Mouse (Mus musculus) embryo, embryonic 10.5 days (tissue): ENCODE measurements around the gene Hsd11b1.

Experiments
- DNase-seq: peaks from one replicate; pipeline ENCODE4 v3.0.0-alpha.2; 2015; ENCODE audit warnings: low spot score

The Hsd11b1 gene

DNA sequence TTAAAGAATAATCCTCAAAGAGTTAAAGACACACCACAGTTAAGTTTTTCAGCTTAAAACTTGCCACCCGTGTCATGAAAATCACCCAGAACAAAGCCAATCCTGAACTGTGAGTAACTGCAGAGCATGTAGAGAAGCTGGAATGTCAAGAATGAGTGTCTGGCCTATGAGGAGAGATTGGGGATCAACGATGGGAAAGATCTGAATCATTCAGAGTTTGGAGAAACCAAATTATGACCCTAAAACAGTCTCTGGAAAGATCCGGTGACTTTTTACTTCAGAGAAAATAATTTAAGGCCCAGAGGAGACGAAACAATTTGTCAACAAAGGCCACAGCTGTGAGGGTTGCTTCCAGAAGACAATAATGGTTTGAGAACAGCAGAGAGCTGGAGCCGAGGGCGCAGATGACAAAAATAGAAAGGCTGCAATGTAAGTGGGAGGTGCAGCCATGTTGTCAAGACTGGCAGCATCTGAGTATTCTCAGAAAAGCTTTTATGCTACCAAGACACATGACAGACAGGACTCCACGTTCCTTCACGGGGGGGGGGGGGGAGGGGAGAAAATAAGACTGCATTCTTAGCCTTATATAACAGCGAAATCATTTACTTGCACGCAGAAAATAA is 20.2 kb downstream of the Hsd11b1 start:
- DNase-seq: no peak

DNA sequence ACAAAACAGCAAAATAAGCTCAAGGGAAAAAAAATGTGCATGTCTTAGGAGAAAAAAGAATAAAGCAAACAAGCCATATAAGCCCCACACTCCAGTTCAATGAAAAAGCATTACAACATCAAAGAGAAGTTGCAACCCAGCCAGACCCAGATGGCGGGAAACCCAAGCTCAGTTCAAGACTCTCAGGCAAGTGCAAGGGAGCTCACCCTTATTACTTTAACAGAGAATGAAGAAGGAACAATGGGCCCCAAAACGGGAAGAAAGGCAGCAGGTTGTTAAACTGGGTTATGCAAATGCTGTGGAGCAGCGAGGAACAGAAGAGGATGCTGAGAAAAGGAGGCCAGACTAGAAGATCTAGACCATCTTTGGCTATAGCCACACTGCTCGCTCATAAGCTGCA is 21.0 kb downstream of the Hsd11b1 start:
- no peak for DNase-seq

DNA sequence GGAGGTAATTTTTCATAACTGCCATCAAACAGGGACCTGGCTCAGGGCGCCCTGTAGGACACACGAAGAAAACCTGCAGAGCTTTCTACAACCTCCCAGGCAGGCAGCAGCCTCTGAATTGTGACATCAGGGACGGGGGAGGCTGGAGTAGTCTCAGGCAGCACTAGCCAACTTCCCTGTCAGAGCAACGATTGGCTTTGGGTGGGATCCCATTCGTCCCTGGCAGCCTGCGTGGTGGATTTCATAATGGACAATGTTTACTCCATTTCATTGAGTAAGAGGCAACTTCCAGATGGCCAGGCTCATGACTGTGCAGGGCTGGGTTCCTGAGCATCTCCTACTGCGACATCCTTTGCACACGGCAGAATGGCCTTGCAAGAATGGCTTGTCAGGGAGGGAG is 21.6 kb downstream of the Hsd11b1 start:
- no peak for DNase-seq

DNA sequence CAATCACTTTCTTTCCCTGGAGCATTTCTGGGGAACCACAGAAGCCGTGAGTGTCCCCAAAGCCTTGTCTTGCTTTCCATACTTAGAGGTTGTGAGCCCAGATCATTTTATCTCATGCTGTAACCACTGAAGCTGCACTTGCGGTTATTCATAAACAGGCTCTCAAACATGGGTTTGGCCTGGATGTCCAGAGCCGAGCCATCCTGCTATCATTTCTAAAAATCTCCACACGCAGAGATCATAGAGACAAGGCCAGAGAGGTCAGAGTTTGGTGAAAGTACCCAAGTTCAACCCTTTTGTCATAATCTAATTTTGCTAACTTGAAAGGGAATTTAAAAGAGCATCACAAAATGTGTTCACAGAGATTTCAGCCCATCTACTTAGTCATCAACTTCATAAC is 22.4 kb downstream of the Hsd11b1 start:
- no peak for DNase-seq

DNA sequence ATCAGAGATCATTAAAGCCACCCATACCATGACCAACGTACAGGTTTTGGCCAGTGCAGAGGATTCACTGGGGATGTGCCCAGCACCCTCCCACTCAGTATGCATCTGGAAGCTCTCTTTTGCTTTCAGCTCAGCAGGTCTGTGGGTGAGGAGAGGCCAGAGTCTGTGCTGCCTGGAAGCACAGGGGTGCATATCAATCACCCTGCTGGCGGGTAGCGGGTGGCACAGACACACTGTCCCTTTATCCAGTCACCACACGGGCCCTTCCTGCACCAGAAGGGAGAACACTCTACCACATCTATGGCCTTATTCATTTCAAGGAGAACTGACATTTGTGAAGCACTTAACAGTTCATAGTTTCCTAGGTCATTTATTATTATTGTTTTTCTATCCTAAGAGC is 25.4 kb downstream of the Hsd11b1 start:
- DNase-seq: no peak

DNA sequence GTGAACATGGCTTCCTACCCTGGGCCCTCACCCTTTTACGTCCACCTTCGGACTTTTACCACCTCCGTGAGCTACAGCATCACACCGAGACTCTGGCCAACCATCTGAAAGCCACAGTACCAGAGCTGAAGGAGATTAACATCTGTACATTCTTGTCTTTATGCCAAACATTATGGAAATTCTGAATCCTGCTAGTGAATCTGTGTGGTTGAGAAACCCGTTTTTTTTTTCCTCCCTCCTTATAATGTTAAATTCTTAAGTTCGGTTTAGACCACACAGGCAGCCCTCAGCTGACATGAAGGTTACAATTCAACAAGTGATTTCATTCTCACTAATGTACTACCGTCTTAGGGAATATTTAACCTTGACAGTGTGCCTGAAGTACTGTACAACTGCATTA is 28.9 kb downstream of the Hsd11b1 start:
- DNase-seq: no peak

DNA sequence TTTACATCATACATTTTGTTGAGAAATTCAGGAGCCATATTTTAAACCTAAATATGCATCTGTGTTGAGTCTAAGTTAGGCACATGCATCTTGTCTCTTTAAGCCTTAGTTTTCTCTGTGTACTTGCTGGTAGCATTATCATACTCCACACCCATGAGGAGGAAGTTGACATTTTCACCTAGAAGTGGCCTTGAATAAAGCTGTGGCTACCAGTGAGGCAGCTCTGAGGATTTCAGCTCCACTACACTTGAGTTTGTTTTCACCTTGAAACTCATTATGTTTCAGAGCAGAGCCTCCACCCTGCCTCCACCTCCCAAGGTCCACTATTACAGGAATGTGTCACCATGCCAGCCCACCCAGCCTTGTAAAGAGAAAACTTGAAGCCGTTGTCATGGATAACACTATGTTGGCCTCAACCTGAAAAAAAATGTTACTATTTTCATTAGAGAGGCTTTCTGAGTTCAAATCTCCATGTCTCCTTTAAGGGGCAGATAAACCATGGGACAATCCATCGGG is 29.7 kb downstream of the Hsd11b1 start:
- no peak for DNase-seq

DNA sequence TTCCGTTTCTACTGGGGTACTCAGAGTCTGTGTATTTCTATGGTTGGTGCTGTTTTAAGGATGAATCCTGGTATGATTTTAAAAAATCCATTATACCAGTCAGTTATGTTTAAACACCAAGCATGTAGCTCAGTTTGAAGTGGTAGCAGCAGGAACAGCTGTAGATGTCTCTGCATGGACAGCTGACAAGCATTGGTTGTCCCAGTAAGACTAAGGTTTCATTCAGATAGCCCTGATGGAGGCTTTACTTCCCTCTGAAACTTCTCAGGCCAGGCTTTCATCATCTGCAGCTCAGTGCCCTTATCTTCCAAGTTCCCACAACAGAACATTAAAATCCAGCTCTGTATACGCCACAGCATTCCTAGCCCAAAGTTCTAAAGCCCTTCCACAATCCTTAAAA is 31.1 kb downstream of the Hsd11b1 start:
- DNase-seq: no peak

DNA sequence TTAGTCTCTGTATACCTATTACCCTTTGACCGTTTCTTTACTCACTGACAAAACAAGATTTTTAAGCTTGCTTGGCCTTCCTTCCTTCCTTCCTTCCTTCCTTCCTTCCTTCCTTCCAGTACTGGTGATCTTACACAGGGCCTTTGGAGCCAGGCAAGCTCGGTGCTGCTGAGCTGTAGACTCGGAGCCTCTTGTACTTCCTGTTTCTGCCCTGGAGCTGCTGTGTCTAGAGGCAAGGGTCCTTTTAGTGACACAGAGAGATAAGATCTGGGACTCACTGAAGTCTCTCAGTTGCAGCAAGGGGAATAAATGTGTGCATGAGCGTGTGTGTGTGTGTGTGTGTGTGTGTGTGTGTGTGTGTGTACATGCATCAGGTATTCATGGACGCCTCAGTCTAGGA is 32.9 kb downstream of the Hsd11b1 start:
- DNase-seq: no peak

DNA sequence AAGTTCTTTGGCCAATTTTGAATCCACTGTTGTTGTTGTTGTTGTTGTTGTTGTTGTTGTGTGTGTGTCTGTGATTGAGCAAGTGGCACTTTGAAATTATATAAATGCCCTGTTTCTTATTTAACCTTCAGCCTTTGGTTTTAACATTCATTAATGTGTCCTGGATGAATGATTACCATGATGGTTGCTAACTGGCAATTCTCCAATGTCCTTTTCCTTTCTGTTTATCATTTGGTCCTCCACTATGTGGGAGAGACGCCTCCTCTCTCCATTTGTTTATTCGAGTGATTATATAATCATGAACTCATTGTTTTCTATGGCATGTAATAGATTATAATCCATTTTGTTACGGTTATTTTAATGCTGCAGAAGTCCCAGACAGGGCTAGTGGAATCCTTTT is 33.3 kb downstream of the Hsd11b1 start:
- DNase-seq: no peak

DNA sequence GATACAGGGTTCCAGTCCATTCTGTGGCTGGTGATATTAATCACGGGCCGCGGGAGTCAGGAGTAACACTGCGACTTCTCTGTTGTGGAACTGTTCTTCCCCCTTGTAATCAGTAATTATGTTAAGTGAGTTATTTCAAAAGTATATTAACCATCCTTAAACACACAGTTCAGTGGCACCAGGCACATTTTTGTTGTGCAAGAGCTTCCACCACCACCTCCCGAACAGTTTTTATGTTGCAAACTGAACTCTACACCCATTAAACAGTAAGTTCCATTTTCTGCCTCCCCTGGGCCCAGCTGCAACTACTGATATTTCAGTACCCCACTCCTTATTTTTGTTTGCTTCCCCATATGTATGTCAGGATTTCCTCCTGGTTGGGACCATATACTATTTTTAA is 34.3 kb downstream of the Hsd11b1 start:
- no peak for DNase-seq

DNA sequence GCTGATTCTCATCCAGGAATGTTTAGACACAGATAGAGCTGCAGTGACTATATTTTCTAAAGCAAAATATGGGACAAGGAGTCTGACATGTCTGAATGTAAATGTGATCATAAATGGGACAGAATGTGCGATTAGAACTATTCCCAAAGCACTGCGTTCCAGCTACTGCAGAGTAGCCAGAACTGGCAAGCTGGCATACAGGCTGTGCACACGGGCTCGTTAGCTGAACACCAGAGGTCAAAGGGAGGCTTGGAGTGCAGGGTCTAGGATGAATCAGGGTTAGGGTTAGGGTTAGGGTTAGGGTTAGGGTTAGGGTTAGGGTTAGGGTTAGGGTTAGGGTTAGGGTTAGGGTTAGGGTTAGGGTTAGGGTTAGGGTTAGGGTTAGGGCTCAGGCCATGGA is 36.3 kb downstream of the Hsd11b1 start:
- no peak for DNase-seq

DNA sequence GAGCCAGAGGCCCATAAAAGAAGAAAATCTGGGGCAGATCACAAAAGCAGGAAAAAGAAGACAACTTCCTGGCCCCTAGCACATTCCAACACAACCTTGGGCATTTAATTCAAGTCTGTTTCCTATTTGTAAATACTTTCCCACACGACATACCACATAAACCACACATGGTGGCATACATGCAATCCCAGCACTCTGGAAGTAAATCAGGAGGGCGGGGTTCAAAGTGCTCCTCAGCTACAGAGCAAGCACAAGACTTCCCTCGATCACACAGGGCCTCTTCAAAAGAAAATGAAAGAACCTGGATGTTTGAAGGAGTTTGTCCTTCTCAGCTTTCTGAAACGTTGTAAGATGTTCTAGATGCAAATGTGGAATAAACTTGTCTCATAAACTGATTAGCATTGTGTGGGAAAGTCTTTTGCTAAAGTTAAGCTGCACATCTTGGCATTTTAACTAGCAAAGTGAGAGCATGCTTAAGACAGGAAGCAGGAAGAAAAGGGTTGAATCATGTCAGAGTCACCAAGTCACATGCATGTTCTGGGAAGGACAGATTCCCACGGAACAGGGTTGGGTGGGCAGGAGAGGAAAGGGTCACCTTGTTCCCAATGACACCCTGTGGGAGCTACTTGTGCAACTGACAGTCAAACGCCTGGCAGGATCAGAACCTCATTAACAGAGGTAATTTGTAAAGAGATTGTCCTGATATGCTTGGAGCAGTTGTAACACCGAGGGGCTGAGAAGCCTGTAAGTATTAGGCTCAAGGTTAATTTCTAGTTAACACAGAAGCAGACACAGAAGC is 37.0 kb downstream of the Hsd11b1 start:
- DNase-seq: no peak

DNA sequence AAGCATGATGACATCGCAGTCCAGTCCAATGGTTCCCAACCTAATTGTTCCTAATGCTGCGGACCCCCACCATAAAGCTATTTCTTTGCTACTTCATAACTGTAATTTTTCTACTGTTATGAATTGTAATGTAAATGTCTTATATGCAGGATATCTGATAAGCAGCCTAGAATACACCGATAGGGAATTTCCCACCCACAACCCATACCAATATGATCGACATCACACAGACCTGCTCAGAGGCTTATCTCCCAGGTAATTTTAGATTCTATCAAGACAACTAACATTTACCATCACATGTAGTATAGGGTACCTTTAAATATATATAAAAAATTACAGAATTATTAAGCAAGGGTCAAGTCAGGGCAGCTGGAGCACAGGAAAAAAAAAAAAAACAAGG is 37.8 kb downstream of the Hsd11b1 start:
- DNase-seq: no peak

DNA sequence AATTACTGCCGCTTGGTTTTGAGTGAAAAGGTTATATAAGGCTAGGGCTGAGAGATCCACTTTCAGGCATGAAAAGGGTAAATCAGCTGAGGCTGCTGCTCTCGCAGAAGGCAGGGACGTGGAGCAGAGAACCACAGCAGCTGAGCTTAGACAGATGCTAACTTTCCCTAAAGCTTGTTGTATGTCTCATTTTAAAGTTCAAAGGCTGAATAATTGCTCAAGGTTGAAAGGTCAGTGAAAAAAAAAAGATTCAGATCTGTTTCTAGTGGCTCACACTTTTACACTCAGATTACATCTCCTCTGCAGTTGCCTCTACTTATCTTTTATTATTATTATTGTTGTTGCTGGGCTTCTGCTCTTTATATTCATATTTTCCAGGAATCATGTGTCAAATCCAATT is 38.3 kb downstream of the Hsd11b1 start:
- DNase-seq: peak; percentile 56

DNA sequence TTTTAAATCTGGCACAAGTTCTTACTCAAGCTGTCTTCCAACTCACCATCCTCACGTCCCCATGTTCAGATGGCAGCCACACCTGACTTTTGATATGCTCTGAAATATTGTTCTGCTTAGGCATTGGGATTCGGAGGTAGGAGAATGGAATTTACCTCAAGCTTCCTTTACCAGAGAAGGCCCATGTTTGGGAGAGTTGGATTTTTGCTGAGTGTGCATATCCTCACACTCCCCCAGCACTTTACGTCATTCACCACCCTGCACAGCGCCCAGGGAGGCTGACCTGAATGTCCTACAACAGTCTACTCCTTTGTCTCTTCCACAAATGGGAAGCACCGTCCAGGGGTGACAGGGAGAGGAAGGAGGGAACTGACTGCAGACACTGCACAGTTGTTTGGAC is 43.5 kb downstream of the Hsd11b1 start:
- DNase-seq: no peak

DNA sequence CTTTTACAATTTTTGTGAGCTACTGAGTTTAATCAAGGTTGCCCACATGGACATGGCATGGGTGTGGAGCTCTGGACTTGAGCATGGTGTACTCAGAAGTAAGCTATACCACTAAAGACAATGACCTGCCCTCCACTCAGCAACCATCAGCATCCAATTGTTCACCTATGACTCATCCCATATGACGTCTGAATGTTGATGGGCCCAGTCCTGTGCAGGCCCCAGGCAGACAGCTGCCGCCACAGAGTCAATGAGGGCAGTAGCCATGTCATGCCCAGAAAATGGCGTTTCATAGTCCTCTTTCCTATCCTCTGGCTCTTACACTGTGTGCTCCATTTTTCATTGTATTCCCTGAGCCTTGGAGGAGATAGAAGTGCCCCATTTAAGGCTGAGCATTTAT is 47.9 kb downstream of the Hsd11b1 start:
- DNase-seq: no peak

DNA sequence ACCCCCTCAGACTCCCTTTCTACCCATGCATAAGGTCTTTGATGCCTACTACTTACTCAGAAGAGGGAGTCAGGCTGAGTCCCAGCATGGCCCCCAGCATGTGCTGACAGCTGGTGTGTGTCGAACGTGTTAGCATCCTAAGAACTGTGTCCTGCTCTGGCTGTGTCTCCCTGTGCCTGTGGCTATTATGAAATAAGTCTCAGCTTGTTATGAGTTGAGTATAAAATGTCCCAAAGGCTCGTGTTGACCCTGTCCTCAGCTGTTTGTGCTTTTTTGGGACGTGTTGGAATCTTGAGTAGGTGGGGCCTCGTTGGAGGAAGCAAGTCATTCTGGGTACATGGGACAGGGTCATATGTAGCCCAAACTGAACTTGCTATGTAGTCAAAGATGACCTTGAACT is 49.8 kb downstream of the Hsd11b1 start:
- DNase-seq: no peak

DNA sequence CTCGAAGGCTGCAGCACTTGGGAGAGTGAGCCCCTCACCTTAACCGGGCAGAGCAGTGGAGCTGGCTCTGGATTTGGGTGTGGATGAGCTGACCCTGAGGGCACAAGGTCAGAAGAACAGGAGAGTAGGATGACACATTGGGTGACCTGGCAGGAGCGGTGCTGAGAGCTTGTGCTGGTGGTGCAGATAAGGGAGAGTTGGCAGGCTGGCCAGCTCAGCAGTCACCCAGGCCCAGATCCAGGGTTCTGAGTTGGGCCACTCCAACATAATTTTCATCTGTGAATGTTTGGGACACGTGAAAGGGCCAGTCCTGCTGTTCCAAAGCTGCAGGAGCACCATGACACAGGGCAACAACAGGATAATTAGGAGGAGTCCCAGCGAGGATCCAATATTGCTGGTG is 52.5 kb downstream of the Hsd11b1 start:
- no peak for DNase-seq

DNA sequence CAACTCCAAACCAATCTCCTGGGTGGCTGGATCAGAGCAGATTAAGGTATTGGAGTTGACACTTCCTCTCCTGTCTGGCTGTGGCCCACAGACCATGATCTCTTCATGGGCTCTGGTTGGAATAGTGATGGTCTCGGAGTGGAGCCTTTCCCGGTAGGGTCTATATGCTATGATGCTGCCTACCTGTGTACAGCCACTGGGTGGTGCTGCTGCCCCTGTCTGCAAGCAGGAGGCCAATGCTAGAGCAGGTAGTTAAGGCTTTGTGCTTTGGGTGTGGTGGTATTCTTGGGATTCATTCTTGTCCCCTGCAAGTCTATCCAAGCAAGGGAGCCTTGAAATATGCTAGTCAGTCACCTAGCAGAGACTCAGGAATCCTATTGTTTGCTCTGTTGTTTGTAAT is 55.7 kb downstream of the Hsd11b1 start:
- peak; percentile 43 for DNase-seq

DNA sequence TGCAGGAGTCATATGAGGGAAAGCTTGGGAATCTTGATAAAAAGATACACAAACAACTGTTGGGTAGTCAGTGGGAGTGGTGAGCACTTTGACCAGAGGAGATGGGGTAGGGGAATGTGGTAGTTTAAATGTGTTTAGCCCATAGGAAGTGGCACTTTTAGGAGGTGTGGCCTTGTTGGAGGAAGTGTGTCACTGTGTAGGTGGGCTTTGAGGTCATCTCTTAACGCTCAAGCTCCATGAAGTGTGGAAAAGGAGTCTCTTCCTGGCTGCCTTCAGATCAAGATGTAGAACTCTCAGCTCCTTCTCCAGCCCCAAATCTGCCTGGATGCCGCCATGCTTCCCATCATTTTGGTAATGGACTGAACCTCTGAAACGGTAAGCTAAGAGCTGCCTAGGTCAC is 56.4 kb downstream of the Hsd11b1 start, which contains the start of gene Lamb3:
Gene Lamb3, plus strand, starts transcription at position 197 of the 400 bp plus-strand sequence.
- DNase-seq: no peak

DNA sequence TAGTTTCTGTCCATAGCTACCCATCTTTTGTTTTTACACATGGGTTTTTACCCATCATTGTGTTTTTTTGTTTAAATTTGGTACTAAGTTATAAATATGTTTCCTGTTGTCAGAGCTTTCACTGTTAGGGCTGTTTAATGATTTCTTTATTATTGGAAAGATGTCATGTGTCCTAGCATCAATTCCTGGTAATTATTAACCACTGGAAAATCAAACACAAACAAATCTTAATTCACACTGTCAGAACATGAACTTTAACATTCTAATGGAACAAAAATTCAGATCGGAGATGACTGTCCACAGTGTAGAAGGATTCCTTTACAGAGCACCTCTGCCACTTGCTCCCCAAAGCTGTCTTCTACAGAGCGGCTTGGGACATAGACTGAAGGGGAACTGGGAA is 58.4 kb downstream of the Hsd11b1 start:
- DNase-seq: no peak

DNA sequence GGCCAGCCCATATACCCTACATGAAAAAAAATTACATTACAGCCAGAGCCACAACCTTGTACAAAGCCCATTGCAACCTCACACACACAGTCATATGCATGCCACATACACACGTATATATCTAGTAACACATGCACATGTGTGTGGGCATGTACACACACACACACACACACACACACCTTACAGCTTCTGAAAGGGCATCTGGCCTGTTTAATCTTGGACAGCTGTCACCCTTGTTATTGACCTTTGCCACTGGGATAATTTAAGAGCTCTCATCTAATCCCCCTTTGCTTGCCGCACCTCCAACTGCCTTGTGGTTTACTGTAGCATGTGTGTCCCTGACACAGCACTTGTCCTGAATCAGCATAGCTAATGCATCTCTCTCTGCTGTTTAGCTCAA is 60.1 kb downstream of the Hsd11b1 start:
- no peak for DNase-seq

DNA sequence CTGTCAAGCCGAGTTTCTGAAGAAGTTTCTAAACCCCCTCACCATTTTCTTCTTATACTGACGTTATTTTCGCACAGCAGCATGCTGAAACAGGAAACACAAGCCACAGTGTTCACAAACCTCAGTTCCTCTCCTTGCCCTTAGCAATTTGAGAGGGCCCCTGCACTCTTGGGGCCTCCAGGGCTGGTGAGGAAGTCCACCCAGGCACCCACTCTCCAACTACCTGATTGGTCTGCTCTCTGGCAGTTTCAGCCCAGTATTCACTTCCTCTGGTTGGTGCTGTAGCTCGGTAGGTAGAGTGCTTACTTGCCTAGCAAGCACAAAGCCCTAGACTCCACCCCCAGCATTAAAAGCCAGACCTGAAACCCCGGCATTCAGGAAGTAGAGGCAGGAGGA is 62.5 kb downstream of the Hsd11b1 start, which contains the start of gene Traf3ip3:
Gene Traf3ip3, minus strand, starts transcription at position 321 of the 396 bp plus-strand sequence.
- no peak for DNase-seq
